Mouse (Mus musculus): ENCODE results near the gene Gramd2.

GRCm38 (mm10) chr9:59679678-59680533, at the start of gene Gramd2:
- peak; percentile 90; the same call in 1 of the 2 replicates for TF ChIP-seq POLR2A (IDR thresholded peaks at IDR 0.05; ENCODE audit: borderline replicate concordance, extremely low read depth, low read depth, low read length)
- no peak for TF ChIP-seq CTCF (IDR thresholded peaks at IDR 0.05; ENCODE audit: insufficient read depth, low read length)
